Mouse (Mus musculus) stomach, embryonic 16.5 days (tissue): ENCODE results near the gene Pnrc2. TPM values are rescaled to one million over a fixed set of nuclear protein-coding genes. Genes with fewer than 3 reads are reported as not detected.

Experiments used
- ATAC-seq: fragments of 200-750 bp; cut with Nextera tagmentation; 2 replicates; pipeline ENCODE4 v1.8.0; 2017; ENCODE audit warnings: moderate number of reproducible peaks, moderate TSS enrichment; ENCODE audit not compliant: insufficient read depth, low FRiP score
- H3K27ac ChIP-seq: fragments of 300-500 bp; sonication (generic); 2 replicates; pipeline ENCODE4 v1.5.1; 2014; ENCODE audit warnings: low read length
- H3K27me3 ChIP-seq: fragments of 300-500 bp; sonication (generic); 2 replicates; pipeline ENCODE4 v1.6.1; 2014; ENCODE audit warnings: low read length, control low read depth, mixed read lengths; ENCODE audit not compliant: control insufficient read depth, insufficient read depth
- H3K36me3 ChIP-seq: fragments of 300-500 bp; sonication (generic); 2 replicates; pipeline ENCODE4 v1.6.1; 2014; ENCODE audit warnings: low read length; ENCODE audit not compliant: control insufficient read depth, insufficient read depth
- H3K4me1 ChIP-seq: fragments of 300-500 bp; sonication (generic); 2 replicates; pipeline ENCODE4 v1.6.1; 2014; ENCODE audit warnings: low read length, control low read depth, mixed read lengths; ENCODE audit not compliant: control insufficient read depth, insufficient read depth
- H3K4me2 ChIP-seq: fragments of 300-500 bp; sonication (generic); 2 replicates; pipeline ENCODE4 v1.6.1; 2014; ENCODE audit warnings: low read depth, low read length, mixed read lengths
- H3K4me3 ChIP-seq: fragments of 300-500 bp; sonication (generic); replicated peaks from 2 replicates; pipeline ENCODE4 v1.5.1; 2014; ENCODE audit warnings: mild to moderate bottlenecking, low read length
- H3K9ac ChIP-seq: fragments of 300-500 bp; sonication (generic); 2 replicates; pipeline ENCODE4 v1.6.1; 2014; ENCODE audit warnings: low read length
- H3K9me3 ChIP-seq: fragments of 300-500 bp; sonication (generic); replicated peaks from 2 replicates; pipeline ENCODE4 v1.6.1; 2016; ENCODE audit warnings: low read length, control low read depth; ENCODE audit not compliant: control insufficient read depth
- WGBS: fragments of 180-500 bp; shearing (Covaris S2); extraction: QIAGEN DNeasy Blood & Tissue Kit; methylation state at CpG from one replicate; pipeline ENCODE4 v1.1.7; 2014; 5-methylcytosine and 5-hydroxymethylcytosine counted together
- polyA plus RNA-seq: library from polyadenylated mRNA; unstranded; fragments of >200 nt; fragmentation: Nextera tagmentation; extraction: Ambion mirVana; gene quantifications from 2 replicates; pipeline ENCODE4 v1.2.1, GENCODE M21; 2015

The Pnrc2 gene
- polyA plus RNA-seq, 1 experiment from 2014 or later: 168 TPM

DNA sequence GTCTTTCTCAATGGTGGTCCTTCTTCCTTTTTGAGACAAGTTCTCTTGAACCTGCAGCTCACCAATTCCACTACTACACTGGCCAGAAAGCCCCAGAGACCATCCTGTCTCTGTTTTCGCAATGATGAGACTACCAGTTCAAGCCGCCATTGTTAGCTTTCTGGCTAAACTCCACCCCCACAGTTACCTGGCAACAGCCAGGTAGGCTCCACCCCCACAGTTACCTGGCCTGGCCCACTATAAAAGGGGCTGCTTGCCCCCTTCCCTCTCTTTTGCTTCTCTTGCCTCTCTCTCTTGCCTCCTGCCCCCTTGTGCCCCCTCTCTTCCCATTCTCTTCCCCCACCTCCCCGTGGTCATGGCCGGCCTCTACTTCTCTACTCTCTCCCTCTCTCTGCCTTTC lies 51.9 kb downstream of the Pnrc2 start:
- H3K4me2 ChIP-seq: no peak overlapping the region
- H3K4me3 ChIP-seq: no peak overlapping the region
- no peak overlapping the region for H3K27ac ChIP-seq
- H3K27me3 ChIP-seq: no peaks in the 10 kb centered on the region
- no peaks in the 10 kb centered on the region for H3K9me3 ChIP-seq
- no peak for ATAC-seq
- no peaks in the 10 kb centered on the region for H3K36me3 ChIP-seq
- 88% methylated on average over 4 of the region's 4 CpGs for WGBS
- no peak overlapping the region for H3K9ac ChIP-seq
- H3K4me1 ChIP-seq: no peaks in the 10 kb centered on the region

Other genes starting within 250 kb of the Pnrc2 start
- 1.6 and 2.6 TPM in 2 replicates for gene Ifnlr1, start 187.6 kb downstream of the Pnrc2 start, polyA plus RNA-seq
- gene Il22ra1, start 145.7 kb downstream of the Pnrc2 start, polyA plus RNA-seq: 2.0 and 2.1 TPM in 2 replicates
- gene Myom3, start 114.1 kb downstream of the Pnrc2 start, polyA plus RNA-seq: 0.56 and 3.6 TPM in 2 replicates
- 192 and 199 TPM in 2 replicates for gene Srsf10, start 18.1 kb downstream of the Pnrc2 start, polyA plus RNA-seq
- gene Cnr2, start 21.5 kb upstream of the Pnrc2 start, polyA plus RNA-seq: 0.59 and 0.90 TPM in 2 replicates
- 98.9 and 132 TPM in 2 replicates for gene Fuca1, start 46.9 kb upstream of the Pnrc2 start, polyA plus RNA-seq
- gene Hmgcl, start 72.6 kb upstream of the Pnrc2 start, polyA plus RNA-seq: 97.5 and 107 TPM in 2 replicates
- 109 and 136 TPM in 2 replicates for gene Gale, start 89.9 kb upstream of the Pnrc2 start, polyA plus RNA-seq
- 94.9 and 97.8 TPM in 2 replicates for gene Lypla2, start 98.8 kb upstream of the Pnrc2 start, polyA plus RNA-seq
- gene Pithd1, start 113.4 kb upstream of the Pnrc2 start, polyA plus RNA-seq: 39.0 and 44.8 TPM in 2 replicates
- gene Eloa, start 147.9 kb upstream of the Pnrc2 start, polyA plus RNA-seq: 41.0 and 44.2 TPM in 2 replicates
- 352 and 411 TPM in 2 replicates for gene Rpl11, start 179.6 kb upstream of the Pnrc2 start, polyA plus RNA-seq